Mouse (Mus musculus): ENCODE results near the gene Gatad1. TPM values are rescaled to one million over a fixed set of nuclear protein-coding genes. Genes with fewer than 3 reads are reported as not detected.

The Gatad1 gene
- 10 to 100 TPM; 41.6 to 52.1 TPM for total RNA-seq (2023)

GRCm38 (mm10) chr5:3657085-3657484, at the start of gene Gatad1:
Gene Gatad1, minus strand, starts transcription at chr5:3657185.

GRCm38 (mm10) chr5:3650881-3651280, 6.1 kb downstream of the Gatad1 start, which contains the start of gene Tmbim7:
Gene Tmbim7, plus strand, starts transcription at chr5:3651181.

GRCm38 (mm10) chr5:3596399-3596766, 60.6 kb downstream of the Gatad1 start, which contains the start of gene Rbm48:
Gene Rbm48, minus strand, starts transcription at chr5:3596585.

GRCm38 (mm10) chr5:3595693-3596398, 61.1 kb downstream of the Gatad1 start, which contains the start of gene Pex1:
Gene Pex1, plus strand, starts transcription at chr5:3596066.

Other genes with a start within 250 kb of the Gatad1 start
- 10 to 100 TPM; 90.1 to 94.2 TPM for gene Fam133b, start 113.4 kb downstream of the Gatad1 start, total RNA-seq (2023)
- gene 1700109H08Rik, start 85.6 kb downstream of the Gatad1 start, total RNA-seq (2023) = 10 to 100 TPM; 27.1 to 27.2 TPM
- 10 to 100 TPM; 17.2 to 21.3 TPM for gene Pex1, start 61.1 kb downstream of the Gatad1 start, total RNA-seq (2023)
- gene Rbm48, start 60.6 kb downstream of the Gatad1 start, total RNA-seq (2023) = 10 to 100 TPM; 84.5 to 91.4 TPM
- under 1 TPM in 1 of 2 experiments, not detected in 1; 0.62 TPM for gene Tmbim7, start 6.0 kb downstream of the Gatad1 start, total RNA-seq (2023)
- 100 to 1,000 TPM; 104 to 113 TPM for gene Ankib1, start 145.7 kb upstream of the Gatad1 start, total RNA-seq (2023)
- gene Krit1, start 146.0 kb upstream of the Gatad1 start, total RNA-seq (2023) = 100 to 1,000 TPM in 1 of 2 experiments, 10 to 100 TPM in 1; 99.7 to 100 TPM
- gene Lrrd1, start 188.0 kb upstream of the Gatad1 start, total RNA-seq (2023) = under 1 TPM; 0.23 to 0.95 TPM
- gene Mterf1a, start 236.7 kb upstream of the Gatad1 start, total RNA-seq (2023) = 10 to 100 TPM; 10.0 to 12.9 TPM

Data from T-cell, adult 66 days (primary cell).